In the genomic region with DNA sequence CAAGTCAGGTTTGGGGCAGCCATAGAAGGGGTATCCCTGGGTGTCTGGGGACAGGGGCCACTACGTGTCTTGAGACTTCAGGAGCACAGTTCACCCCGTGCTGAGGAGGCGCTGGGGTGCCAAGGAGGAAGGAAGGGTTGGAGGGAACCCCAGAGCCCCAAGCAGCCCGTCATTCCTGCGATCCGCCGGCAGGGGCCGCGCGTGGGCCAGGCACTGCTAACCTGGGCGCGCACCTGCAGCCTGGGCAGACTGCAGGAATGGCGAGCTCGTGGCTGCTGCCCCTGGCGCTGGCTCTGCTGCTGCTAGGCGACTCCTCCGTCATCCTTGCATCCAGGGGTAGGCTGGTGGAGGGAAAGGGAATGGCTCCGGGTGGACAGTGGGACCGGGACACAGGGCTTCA, we compare ENCODE assay signal across 8 mouse cellular contexts. TPM values are rescaled to one million over a fixed set of nuclear protein-coding genes. Genes with fewer than 3 reads are reported as not detected.
DNase-seq lines count a peak whose midpoint lies in the region; ATAC-seq lines count a peak whose summit lies in the region.

Gm3336 (plus strand) TSS at position 247 of the 400 bp plus-strand sequence.

- WGBS in midbrain, embryonic 14.5 days, result 3% methylated on average over 18 of the region's 19 CpGs

- ATAC-seq in midbrain, embryonic 14.5 days (ENCODE audit: low FRiP score, low TSS enrichment), result no peak

- H3K4me3 ChIP-seq in midbrain, embryonic 14.5 days (replicated peaks; ENCODE audit: low read depth, low read length), result no peak within 1 kb of the TSS

- H3K27me3 ChIP-seq in midbrain, embryonic 14.5 days (ENCODE audit: control insufficient read depth, insufficient read depth, low read length), result no peaks in the 10 kb centered on the region
- H3K27me3 ChIP-seq in splenic B cell, adult 2 months (ENCODE audit: control insufficient read depth, insufficient read depth, low read length, poor library complexity, severe bottlenecking), result no peaks in the 10 kb centered on the region

- no peak within 1 kb of the TSS for H3K4me2 ChIP-seq in midbrain, embryonic 14.5 days (ENCODE audit: low read length)

- no peak within 1 kb of the TSS; the same call in 1 of the 2 replicates for H3K9ac ChIP-seq in midbrain, embryonic 14.5 days (replicated peaks; ENCODE audit: low read length)

- no peaks in the 10 kb centered on the region for H3K36me3 ChIP-seq in midbrain, embryonic 14.5 days (ENCODE audit: control insufficient read depth, insufficient read depth, low read length)
- H3K36me3 ChIP-seq in splenic B cell, adult 2 months (ENCODE audit: control insufficient read depth, insufficient read depth, low read length, poor library complexity, severe bottlenecking), result no peaks in the 10 kb centered on the region

- DNase-seq in frontal cortex, postnatal 36 days (ENCODE audit: low spot score in 2 of 2), result peak; percentile 57 to 66
- DNase-seq in frontal cortex, postnatal 25 days (ENCODE audit: low spot score in 2 of 2), result no peak
- DNase-seq in R1 (ENCODE audit: low read depth, low spot score), result peak; percentile 78
- peak; percentile 62 for DNase-seq in embryo, embryonic 11 days
- peak; percentile 84 for DNase-seq in induced T-regulatory cell, adult 2 months (ENCODE audit: low read depth)
- peak; percentile 71 for DNase-seq in liver
- DNase-seq in midbrain, embryonic 14.5 days, result peak; percentile 72
- peak; percentile 86 for DNase-seq in splenic B cell, adult 2 months (ENCODE audit: low read depth, low spot score)

- no peaks in the 10 kb centered on the region for H3K9me3 ChIP-seq in midbrain, embryonic 14.5 days (ENCODE audit: control insufficient read depth, low read length)

- H3K27ac ChIP-seq in midbrain, embryonic 14.5 days (replicated peaks; ENCODE audit: low read depth, low read length), result no peak within 1 kb of the TSS

- no peaks in the 10 kb centered on the region for H3K4me1 ChIP-seq in midbrain, embryonic 14.5 days (ENCODE audit: control insufficient read depth, insufficient read depth, low read length)

RNA-seq across cellular contexts. Expression of gene Gm3336, which starts in this region (rescaled TPM):
- not detected in 2 replicates for polyA plus RNA-seq in midbrain, embryonic 14.5 days (2014; fragmentation: Nextera tagmentation; extraction: Ambion mirVana)

Comparison
In these comparisons a context has a peak if more than half of its experiments do, and no peak if none do; other contexts are left out.
1. DNase-seq: peak in frontal cortex, postnatal 36 days (2 of 2), R1 (single experiment), embryo, embryonic 11 days (single experiment), induced T-regulatory cell, adult 2 months (single experiment), liver (single experiment) and splenic B cell, adult 2 months (single experiment); none in frontal cortex, postnatal 25 days (0 of 2).
2. Peak in DNase-seq in midbrain, embryonic 14.5 days; RNA of the gene not detected or under 1 TPM.